Mouse (Mus musculus): ENCODE measurements around the gene Scml4. TPM values are rescaled to one million over a fixed set of nuclear protein-coding genes. Genes with fewer than 3 reads are reported as not detected.

Gene Scml4
- total RNA-seq (2021) = 1 to 10 TPM in 1 of 2 experiments, under 1 TPM in 1; 0.59 to 1.1 TPM
- long read RNA-seq, experiment 1 = 0 reads
- long read RNA-seq, experiment 2 = 0 reads

DNA sequence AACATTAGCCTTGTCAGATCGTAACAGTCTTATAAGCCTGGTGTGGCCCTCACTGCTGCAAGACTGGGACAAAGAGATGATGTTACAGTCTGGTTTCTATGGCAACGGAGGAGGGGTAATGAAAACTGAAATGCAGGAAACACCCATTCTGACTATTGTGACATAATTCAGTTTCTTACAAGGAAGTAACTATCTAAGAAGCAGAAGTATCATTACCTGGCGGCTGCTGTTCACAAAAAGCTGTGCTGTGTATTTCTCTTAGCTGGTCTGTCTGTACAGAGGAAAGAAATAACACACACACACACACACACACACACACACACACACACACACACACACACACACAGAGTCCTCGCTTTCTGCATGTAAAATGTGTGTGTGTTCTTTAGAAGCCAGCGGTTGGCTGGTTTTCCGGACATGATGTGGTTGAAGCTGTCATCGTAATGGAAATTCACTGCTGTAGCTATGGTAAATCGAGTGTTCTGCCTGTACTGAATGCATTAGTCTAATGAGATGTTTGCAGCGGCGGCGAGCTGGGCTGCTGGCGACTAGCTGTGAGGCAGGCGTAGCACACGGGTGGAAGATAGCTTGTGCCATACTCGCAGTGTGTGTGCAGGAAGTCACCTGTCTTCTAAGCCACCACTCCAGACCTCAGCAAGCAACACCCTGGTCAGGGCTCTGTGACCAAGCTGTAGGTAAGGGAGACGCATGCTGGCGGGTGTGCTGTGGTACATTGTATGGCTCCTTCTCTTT is at the start of gene Scml4:
Scml4 (plus strand) TSS at position 212 of the 753 bp plus-strand sequence.
- peak; percentile 53 for DNase-seq (ENCODE audit: low spot score)

DNA sequence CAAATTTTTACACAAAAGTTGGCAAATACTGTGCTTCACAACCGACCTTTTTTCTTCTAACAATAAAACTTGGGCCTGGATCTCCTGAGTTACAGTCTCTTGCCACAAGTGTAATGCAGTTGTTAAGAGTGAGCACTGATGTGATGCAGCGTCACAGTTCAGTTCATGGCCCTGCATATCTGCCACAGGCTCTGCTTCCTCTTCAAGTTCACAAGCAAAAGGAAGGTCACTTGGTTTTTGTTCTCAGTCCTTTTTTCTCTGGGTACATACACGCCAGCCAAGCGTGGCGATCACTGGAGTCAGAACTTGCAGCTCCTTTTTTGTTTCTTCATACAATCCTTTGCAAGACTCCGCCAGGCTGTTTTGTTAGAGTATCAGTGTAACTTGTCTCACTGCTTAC is 34.2 kb upstream of the Scml4 start:
- DNase-seq (ENCODE audit: low spot score) = no peak

DNA sequence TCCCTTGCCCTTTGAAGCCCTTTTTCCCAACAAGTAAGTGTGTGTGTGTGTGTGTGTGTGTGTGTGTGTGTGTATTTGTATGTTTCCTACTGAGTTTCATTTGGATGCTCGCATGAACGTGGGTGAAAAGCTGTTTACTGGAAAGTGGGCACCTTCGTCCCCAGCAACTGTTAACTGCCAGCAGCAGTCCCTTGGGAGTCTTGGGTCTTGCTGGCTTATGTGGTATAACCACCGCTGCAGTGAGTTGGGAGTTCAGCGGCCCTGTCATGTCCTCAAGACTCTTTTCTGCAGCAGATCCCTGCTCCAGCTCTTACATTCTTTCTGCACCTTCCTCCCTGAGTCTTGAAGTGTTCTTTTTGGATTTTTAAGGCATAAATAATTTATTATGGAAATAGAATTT is 33.0 kb upstream of the Scml4 start:
- DNase-seq (ENCODE audit: low spot score) = no peak

DNA sequence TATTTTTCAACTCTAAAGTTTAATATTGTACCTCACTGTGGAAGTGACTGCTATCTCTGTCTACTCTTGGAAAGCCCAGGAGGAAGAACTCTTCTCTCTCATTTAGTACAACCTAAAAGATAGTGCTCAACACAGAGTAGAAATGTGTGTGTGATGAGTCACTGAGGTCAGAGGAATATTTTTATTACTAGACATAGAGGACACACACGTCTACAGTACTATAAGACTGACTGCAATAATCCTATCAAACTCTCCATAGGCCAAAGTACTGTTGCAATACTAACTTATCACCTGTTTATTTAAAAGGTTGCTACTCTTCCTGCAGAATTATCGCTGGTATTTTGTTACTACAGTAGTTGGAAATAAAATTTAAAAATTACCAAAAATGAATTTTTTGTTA is 30.2 kb upstream of the Scml4 start:
- DNase-seq (ENCODE audit: low spot score) = no peak

DNA sequence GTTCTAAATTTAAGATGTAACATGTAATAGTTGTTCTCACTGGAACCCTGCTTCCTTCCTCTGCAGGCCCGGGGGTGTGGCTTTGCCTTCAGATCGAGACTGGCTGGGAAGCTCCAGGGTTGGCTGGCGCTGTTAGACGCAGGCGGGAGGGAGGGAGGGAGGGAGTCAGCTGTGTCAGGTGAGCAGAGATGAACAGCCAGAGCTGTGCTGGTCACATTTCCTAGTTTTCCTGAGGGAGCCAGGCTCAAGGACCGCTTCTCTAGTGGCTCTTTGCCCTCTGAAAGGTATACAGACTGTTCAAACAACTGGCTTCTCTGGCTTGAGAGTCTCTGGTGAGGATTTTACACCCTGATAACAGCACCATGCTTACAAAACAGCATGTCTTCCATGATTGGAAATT is 29.8 kb upstream of the Scml4 start:
- DNase-seq (ENCODE audit: low spot score) = no peak

DNA sequence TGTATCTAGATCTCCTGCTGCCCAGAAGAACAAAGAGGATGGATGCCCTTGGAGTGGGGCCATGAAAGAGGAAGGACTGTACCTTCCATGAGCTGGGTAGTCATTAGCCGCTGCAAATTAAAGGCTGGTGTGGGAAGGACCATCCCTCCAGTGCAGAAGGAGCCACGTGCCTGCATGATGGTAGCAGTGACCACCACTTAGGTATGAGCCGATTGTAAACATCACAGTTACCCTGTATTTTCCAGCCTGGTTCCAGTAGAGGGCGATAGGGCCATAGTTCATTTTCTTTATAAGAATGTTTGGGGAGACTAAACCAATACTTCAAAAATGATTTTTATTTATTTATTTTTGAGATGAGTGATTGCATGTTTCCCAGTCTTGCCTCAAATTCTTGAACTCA is 27.5 kb upstream of the Scml4 start:
- DNase-seq (ENCODE audit: low spot score) = no peak

DNA sequence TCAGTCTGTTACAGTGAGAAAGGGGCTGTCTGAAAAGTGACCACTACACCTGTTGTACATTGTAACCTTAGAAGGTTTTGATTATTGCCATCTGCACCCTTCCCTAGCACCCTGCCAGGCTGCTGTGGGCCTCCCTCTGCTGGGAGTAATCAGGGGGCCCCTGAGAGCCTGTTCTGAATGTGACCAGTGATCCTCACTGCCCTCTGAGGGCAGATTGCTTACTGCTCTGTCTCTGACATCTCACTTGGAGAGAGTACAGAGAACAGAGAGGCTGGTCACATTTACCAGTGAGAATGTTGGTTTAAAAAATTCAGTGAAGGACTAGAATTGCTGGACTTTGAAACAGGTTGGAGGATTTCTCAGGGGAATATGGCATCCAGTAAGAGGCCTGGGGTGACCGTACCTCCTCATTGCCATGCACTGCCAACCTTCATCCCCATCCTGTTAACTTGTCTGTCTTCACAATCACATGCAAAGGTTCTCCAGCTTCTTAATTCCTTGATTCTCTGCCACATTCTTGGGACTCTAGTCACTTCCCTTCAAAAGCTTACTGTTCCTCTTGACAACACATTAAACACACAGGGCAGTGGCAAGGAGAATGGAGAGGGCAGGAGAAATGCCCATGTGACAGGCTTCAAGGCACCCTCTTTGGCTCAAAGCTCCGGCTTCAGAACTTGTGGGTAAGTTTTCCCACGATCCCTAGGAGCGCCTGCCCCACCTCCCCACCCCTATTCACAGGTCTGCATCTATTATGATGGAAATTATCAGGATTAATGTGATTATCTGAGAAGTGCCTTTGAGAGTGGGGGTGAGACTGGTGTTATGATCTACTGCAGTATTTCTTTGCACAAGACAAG is 26.1 kb upstream of the Scml4 start:
- DNase-seq (ENCODE audit: low spot score) = no peak

DNA sequence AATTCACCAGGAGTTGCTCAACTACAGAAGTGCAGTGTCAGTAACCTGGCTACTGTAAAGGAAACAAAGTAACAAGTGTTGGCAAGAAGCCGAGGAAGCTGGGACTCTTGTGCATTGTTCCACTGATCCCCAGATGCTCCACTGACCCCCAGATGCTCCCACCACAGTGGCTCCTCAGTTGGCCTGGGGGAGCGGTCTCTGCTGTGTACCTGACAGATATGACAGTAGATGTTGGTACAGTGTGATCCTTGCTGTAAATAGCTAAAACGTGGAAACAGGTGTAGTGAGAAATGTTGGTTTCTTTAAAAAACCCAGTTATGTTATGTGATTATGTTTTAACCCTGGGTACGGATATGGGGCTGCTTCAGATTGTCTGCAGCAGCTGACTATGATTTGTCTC is 22.1 kb upstream of the Scml4 start:
- no peak for DNase-seq (ENCODE audit: low spot score)

DNA sequence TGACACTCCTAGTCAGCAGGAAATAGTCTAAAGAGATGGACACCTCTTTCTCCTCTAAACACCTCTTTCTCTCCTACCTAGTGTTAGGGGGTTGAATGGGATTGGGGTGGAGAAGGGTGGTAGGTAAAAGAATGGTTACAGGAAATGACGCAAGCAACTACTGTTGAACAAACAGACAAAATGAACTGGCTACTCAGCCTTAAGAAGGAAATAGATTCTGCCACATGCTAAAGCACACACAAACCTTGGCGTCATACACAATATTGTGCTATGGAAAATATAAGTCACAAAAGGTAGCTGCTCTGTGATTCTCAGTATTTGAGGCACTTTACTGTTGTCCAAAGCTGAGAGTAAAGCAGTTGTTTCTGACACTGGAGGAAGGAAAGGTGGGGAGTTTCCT is 21.4 kb upstream of the Scml4 start:
- DNase-seq (ENCODE audit: low spot score) = no peak

DNA sequence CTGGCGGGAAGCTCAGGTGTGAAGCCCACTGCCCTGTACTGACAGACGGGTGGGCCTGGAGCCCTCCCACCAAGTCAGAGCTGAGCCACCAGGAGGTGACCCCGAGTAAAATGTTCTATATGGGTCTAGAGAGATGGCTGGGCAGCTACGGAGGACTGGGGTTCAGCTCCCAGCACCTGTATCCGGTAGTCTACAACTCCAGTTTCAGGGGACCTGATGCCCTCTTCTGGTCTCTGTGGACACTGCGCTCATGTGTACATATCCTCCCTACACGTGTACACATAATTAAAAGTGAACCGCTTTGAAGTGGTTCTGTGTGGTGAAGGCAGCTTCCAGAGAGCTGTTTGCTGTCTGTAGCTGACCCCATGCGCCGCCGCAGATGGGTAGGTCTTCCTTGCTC is 20.1 kb upstream of the Scml4 start:
- DNase-seq (ENCODE audit: low spot score) = no peak

DNA sequence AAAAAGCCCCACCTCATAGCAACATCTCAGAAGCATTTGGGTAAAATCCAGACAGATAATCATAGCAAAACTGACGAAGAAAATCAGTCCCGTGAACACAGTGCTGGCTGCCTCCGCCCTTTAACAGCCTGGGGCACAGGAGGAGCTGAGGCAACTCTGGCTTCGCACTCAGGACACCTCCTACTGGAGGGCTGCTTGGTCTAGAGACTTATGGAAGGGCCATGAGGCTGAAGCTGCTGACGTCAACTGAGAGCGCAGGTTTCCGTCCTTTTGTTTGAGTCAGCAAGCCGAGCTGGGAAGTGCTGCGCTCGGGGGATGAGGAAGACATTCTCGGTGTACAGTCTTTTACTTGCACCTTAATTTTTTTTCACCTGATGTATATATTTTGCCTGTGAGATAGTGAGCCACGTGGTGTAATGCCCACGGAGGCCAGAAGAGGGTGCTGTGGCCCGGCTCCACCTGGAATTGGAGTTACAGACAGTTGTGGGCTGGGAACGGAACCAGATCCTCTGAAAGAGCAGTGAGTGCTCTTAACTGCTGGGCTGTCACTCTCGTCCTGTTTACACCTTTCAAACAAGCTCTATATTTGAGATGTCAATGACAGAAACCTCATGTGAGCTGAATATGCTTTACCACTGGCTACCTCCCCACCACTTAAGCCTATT is 18.5 kb upstream of the Scml4 start:
- no peak for DNase-seq (ENCODE audit: low spot score)

DNA sequence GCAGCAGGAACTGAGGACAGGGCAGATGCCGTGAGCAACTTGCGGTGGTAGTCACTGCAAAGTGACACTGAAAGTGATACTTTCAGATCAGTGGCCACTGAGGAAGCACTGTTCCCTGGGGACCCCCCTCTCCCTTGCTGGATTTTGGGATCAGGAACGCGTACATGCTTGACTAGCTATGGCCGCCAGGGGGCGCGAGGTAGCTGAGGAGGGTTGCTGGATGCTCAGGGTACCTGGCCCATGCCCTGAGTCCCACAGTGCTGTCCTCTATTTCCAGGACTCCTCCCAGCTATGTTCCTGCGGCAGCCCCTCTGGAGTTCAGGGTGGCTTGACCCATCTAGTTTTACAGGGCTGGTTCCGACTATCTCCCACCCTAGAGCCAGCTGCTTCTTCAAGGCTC is 17.8 kb upstream of the Scml4 start:
- DNase-seq (ENCODE audit: low spot score) = peak; percentile 82

DNA sequence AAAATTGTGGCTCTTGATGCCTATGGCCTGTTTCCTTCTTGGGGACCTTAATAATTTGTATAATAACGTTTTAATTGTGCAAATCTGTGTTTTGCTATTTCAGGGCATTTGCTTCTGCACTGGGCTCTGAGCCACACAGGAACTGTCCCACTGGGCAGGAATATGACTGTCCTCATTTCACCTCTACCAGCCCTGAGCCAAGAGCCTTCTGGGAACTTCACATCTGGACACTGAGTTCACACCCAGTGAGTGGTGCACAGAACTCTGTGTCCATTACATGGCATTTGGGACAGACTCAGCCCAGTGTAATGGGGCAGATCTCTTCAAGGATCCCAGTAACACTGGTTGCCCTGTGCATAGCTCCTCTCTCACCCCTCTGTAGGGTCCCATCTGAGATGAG is 16.8 kb upstream of the Scml4 start:
- peak; percentile 48 for DNase-seq (ENCODE audit: low spot score)

DNA sequence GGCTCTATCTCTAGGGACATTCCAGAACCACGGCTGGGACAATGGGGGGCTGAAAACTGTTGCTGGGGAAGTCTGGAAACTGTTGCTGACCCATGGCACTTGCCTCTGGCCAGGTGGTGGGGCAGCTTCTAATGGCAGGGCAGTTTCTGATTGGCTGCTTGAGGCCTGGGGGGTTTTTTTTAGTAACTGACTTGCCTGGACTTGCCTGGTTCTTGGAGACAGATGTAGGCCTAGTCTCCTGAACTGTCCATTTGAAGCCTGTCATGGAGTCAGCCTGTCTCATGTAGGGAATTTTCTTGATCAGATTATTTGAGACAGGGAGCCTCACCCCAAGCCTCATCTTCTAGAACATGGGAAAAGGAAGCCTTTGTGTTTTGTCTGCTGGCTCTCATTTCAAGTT is 14.7 kb upstream of the Scml4 start:
- DNase-seq (ENCODE audit: low spot score) = no peak

DNA sequence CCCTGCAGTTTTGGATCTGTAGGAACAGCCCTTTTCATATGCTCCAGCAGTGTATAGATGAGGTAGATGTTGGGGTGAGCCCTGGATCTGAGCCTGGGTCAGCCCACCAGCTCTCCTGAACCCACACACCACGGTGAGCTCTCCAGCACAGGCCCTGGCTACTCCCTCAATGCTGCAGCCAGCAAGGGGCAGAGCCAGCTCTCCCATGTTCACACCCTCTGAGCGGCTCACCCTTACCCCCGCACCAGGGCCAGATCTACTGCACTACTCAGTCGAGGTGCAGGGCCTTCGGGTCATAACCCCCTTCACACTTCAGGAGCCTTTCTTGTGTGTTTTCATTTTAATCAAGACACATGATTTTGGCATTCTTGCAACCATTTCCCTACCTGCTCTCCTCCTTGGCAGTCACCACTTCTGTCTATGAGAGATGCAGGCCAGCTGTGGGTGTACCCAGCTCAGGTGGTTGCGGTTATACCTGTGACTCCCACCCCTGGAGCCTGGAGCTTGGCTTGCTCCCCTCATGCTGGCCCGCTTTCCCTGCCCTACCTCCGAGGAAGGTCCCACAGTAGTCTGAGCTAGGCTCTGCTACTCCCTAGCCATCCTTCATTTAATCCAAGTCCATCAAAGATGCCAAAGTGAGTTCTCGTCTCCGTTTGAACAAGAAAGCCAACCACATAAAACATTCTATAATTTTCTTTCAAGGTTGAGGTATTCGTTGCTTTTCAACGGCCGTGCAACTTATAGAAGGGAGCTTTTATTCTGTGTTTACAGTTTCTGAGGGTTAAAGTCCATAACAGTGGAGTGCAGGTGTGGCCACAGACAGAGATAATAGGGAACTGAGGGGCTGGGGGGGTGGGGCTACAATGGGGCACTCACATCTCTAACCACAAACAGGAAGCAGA is 11.7 kb upstream of the Scml4 start:
- DNase-seq (ENCODE audit: low spot score) = no peak

DNA sequence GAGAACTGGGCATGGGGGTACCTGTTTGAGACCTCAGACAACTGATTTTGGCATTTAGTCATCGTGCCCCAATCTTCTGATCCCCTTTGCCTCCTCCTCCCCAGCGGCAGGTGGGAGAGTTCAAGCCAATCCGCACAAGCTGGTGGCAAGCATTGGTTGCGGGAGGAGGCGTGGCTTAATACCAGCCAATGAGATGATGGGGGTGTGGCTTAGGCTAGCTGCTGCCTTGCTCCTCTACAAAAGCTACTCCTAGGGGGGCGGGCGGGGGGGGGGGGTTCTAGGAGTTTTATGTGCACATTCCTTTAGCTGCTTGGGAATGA is 11.1 kb upstream of the Scml4 start:
- no peak for DNase-seq (ENCODE audit: low spot score)

DNA sequence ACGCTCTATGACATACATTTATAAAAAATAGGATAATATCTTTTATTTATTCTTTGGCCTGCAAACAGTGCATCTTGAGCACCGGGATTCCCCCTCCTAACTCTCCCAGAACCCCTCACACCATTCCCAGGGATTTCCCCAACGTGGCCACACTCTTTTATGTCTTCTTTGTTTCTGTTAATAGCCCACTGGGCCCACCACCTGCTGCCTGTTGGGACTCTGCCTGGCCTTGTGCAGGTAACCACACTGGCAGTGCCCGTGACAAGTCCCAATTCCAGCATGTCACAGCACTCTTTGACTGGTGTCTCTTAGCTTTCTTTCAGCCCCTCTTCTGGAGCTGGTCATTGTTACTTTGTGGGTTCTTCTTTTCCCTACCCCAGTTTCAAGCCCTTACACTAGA is 5.3 kb upstream of the Scml4 start:
- DNase-seq (ENCODE audit: low spot score) = no peak

DNA sequence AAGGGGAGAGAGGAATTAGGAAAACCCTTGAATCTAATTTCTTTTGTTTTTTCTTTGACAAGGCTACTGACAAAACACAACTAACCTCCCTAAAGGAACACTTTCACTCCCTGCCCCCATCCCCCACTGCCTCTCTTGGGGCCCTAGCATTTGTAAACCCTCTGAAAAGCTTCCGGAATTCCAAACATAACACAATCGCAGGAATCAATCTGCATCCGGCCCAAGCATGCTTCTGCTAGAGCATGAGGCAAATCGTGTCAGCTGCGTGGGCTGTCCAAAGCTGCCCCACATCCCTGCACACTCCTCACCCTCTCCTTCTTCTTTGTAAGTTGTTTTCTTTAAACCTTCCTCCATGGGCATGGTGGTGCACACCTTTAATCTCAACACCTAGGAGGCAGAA is 4.9 kb upstream of the Scml4 start:
- DNase-seq (ENCODE audit: low spot score) = no peak

DNA sequence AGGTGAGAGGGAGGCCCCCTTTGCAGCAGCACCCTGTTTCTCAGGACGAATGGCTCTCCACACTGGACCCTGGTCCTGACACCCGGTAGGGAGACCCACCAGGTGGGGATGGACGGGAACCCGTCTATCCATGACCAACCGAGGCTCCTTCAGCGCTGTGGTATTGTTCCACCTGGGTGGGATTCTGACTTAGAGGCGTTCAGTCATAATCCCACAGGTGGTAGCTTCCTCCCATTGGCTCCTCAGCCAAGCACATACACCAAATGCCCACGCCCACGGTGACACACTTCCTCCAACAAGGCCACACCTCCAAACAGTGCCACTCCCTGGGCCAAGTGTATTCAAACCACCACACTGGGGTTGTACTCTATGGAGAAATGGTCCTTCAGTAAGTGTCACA is 3.6 kb upstream of the Scml4 start:
- no peak for DNase-seq (ENCODE audit: low spot score)

DNA sequence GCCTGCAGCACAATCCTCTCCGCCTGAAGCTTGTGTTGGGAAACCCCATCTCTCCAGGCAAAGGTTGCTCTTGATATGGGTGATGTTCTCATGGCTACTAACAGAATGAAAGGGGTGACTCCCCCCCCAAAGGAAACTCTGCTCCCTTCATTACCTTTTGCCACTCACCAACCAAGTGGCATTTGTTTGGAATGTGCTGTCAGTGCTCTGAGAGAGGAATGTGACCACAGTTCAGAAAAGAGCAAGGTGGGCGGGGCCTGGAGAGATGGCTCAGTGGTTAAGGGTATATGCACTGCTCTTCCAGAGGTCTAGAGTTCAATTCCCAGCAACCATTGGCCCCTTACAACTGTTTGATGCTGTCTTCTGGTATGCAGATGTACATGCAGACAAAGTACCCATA is 3.1 kb upstream of the Scml4 start:
- no peak for DNase-seq (ENCODE audit: low spot score)

DNA sequence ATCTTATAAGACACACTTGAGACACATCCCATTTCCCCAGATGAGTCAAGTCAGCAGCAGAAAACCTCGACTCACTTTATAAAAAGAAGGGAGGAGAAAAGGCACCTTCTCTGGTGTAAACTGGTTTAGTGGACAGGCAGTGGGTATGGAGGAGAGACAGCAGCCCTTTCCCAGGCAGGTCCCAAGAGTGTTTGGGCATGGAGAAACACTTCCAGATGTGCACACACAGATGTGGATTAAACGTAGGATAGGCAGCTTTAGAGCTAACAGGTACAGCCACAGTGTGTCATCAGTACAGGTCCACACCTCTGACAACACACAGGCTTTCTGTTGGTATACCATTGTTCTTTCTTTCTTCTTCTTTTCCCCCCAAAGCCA is 400 bp upstream of the Scml4 start:
- no peak for DNase-seq (ENCODE audit: low spot score)

DNA sequence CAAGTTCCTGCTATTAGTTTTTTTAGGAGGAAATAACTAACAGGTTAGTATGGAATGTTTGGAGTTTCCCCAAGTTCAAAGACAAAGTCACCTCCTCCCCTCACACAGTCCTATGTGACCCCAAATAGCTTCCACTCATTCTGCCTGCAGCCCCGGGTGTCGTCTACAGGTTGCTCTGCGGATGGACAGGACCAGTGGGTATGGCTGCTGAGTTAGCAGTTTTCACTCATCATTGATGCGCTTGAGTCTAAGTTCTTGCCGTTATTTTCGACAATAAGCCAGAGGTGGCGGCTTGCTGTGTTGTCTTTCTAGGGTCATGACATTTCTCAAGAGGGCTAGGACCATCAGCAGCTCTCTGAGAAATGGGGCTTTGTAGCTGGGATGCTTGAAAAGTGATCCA is 1.3 kb downstream of the Scml4 start:
- no peak for DNase-seq (ENCODE audit: low spot score)
